Mouse (Mus musculus): ENCODE results near the gene Ptms. TPM values are rescaled to one million over a fixed set of nuclear protein-coding genes. Genes with fewer than 3 reads are reported as not detected.
"Not testable (repeated sequence)": the region's sequence is repeated elsewhere in the genome, so short reads cannot be mapped to it uniquely, and the experiment has no call there.

Gene Ptms
- polyA plus RNA-seq, 1 experiment from 2014 or later, result 243 TPM

- peak overlapping the region; percentile 77 for H3K9ac ChIP-seq
- peaks cover 12% of the 10 kb centered on the region for H3K4me1 ChIP-seq (replicated peaks)
- peak; percentile 66 for ATAC-seq (ENCODE audit: insufficient number of reproducible peaks, low FRiP score)
- WGBS, result 8% methylated on average over 24 of the region's 24 CpGs
- H3K4me3 ChIP-seq, result peak overlapping the region; percentile 56
- no peaks in the 10 kb centered on the region for H3K36me3 ChIP-seq
- no peaks in the 10 kb centered on the region for H3K9me3 ChIP-seq (replicated peaks)
- peaks cover 8% of the 10 kb centered on the region; the same call in 1 of the 2 replicates for H3K27me3 ChIP-seq (replicated peaks)
- peak overlapping the region; percentile 96 for H3K27ac ChIP-seq (ENCODE audit: poor library complexity, severe bottlenecking)
- peak overlapping the region; percentile 84 for H3K4me2 ChIP-seq
Observed at GRCm38 (mm10) chr6:124904161-124904981, 15.5 kb downstream of the Ptms start.

- Histone ChIP-seq H3K9me3 (replicated peaks) (no peaks in the 10 kb centered on the region), H3K4me1 (replicated peaks) (peaks cover 12% of the 10 kb centered on the region), H3K4me3 (peak overlapping the region; percentile 56), H3K4me2 (peak overlapping the region; percentile 84), H3K27ac (ENCODE audit: poor library complexity, severe bottlenecking) (peak overlapping the region; percentile 96), H3K9ac (peak overlapping the region; percentile 77), H3K27me3 (replicated peaks) (peaks cover 7% of the 10 kb centered on the region; the same call in 1 of the 2 replicates), H3K36me3 (no peaks in the 10 kb centered on the region)
- ATAC-seq (ENCODE audit: insufficient number of reproducible peaks, low FRiP score), result peak; percentile 88
- under 1% methylated on average over 23 of the region's 23 CpGs for WGBS
Observed at GRCm38 (mm10) chr6:124903580-124904151, 16.2 kb downstream of the Ptms start.

DNA sequence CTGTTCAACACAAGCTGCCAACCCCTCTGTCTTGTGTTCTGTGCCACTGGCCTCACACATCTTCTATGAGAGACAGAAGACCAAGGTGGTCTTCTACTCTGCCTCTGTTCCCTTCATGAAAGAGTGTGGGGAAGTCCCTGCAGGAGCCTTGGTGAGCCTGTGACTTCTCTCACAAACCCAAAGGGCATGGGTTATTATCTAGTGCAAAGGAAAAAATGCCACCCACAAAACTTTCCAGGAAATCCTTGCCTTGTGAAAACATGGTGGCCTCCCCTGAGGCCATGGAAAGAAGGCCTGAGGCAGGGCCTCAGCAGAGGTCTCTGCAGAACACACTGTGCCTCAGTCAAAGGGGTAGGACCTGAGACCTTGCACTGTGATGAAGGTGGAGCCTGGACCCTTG lies 18.1 kb downstream of the Ptms start:
- H3K4me1 ChIP-seq (replicated peaks), result peaks cover 12% of the 10 kb centered on the region
- H3K27ac ChIP-seq (ENCODE audit: poor library complexity, severe bottlenecking), result no peak overlapping the region
- no peak overlapping the region for H3K4me2 ChIP-seq
- no peak for ATAC-seq (ENCODE audit: insufficient number of reproducible peaks, low FRiP score)
- H3K9me3 ChIP-seq (replicated peaks), result no peaks in the 10 kb centered on the region
- no peaks in the 10 kb centered on the region for H3K27me3 ChIP-seq (replicated peaks)
- no peaks in the 10 kb centered on the region for H3K36me3 ChIP-seq
- no peak overlapping the region for H3K4me3 ChIP-seq
- H3K9ac ChIP-seq, result no peak overlapping the region

DNA sequence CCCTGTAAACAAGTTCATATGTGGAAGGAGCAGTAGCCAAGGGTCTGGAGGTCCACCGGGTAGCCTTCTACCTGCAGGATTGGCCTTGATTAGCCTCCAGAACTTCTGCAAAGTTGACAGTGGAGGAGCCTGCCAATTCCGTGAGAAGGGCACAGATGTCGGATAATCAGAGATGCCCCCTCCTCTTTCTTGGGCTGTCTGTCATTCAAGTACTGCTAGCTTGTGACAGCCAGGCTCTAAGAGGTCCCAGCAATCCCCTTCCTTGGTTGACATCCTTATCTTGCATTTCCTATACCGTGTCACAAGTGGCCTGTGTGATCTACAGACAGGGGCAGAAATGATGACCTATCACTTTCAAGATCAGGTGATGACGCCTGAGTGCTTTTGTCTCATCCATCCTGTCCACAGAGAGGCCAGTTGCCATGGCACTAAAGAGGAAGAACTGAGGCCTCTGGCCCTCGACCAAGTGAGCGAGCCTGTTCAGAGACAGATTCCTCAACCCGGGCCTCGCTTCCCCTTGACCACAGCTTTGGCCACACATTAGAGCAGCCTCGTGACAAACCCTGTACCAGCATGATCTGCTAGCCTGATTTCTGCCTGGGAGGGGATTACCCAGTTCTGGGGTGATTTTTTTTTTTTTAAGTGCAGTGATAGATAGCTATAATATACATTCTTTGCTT lies 19.0 kb downstream of the Ptms start:
- peak overlapping the region; percentile 21; the same call in 1 of the 2 replicates for H3K9ac ChIP-seq

GRCm38 (mm10) chr6:124900056-124900800 lies 19.7 kb downstream of the Ptms start:
- no peaks in the 10 kb centered on the region for H3K9me3 ChIP-seq (replicated peaks)
- H3K4me1 ChIP-seq (replicated peaks), result peaks cover 9% of the 10 kb centered on the region
- no peak overlapping the region for H3K4me2 ChIP-seq
- 63% methylated on average over 8 of the region's 8 CpGs for WGBS
- no peaks in the 10 kb centered on the region for H3K27me3 ChIP-seq (replicated peaks)
- no peak for ATAC-seq (ENCODE audit: insufficient number of reproducible peaks, low FRiP score)
- 0 out of 2 replicates have a peak overlapping the region, but pooled peaks have one; percentile 21 for H3K9ac ChIP-seq
- no peaks in the 10 kb centered on the region for H3K36me3 ChIP-seq
- no peak overlapping the region for H3K4me3 ChIP-seq
- no peak overlapping the region for H3K27ac ChIP-seq (ENCODE audit: poor library complexity, severe bottlenecking)

More for the DNA sequence above, 19.0 kb downstream of the Ptms start:
- 28% methylated on average over 10 of the region's 10 CpGs for WGBS
- no peaks in the 10 kb centered on the region for H3K36me3 ChIP-seq
- H3K4me3 ChIP-seq, result no peak overlapping the region
- H3K4me2 ChIP-seq, result no peak overlapping the region
- H3K4me1 ChIP-seq (replicated peaks), result peaks cover 12% of the 10 kb centered on the region
- no peak overlapping the region for H3K27ac ChIP-seq (ENCODE audit: poor library complexity, severe bottlenecking)
- no peaks in the 10 kb centered on the region for H3K27me3 ChIP-seq (replicated peaks)
- ATAC-seq (ENCODE audit: insufficient number of reproducible peaks, low FRiP score), result no peak
- H3K9me3 ChIP-seq (replicated peaks), result no peaks in the 10 kb centered on the region

GRCm38 (mm10) chr6:124898359-124898758 lies 21.5 kb downstream of the Ptms start:
- no peak overlapping the region for H3K4me2 ChIP-seq
- 47% methylated on average over 3 of the region's 3 CpGs for WGBS
- no peaks in the 10 kb centered on the region for H3K4me1 ChIP-seq (replicated peaks)
- no peaks in the 10 kb centered on the region for H3K27me3 ChIP-seq (replicated peaks)
- no peak overlapping the region for H3K27ac ChIP-seq (ENCODE audit: poor library complexity, severe bottlenecking)
- ATAC-seq (ENCODE audit: insufficient number of reproducible peaks, low FRiP score), result no peak
- H3K9ac ChIP-seq, result no peak overlapping the region
- H3K4me3 ChIP-seq, result no peak overlapping the region
- no peaks in the 10 kb centered on the region for H3K36me3 ChIP-seq
- no peaks in the 10 kb centered on the region for H3K9me3 ChIP-seq (replicated peaks)

- H3K36me3 ChIP-seq; H3K27me3 ChIP-seq (replicated peaks); H3K4me2 ChIP-seq; H3K4me1 ChIP-seq (replicated peaks); H3K9me3 ChIP-seq (replicated peaks); H3K27ac ChIP-seq (ENCODE audit: poor library complexity, severe bottlenecking); H3K9ac ChIP-seq; ATAC-seq (ENCODE audit: insufficient number of reproducible peaks, low FRiP score); H3K4me3 ChIP-seq: not testable (repeated sequence)
- 79% methylated on average over 2 of the region's 2 CpGs for WGBS
Observed at GRCm38 (mm10) chr6:124894113-124894512, 25.8 kb downstream of the Ptms start.

DNA sequence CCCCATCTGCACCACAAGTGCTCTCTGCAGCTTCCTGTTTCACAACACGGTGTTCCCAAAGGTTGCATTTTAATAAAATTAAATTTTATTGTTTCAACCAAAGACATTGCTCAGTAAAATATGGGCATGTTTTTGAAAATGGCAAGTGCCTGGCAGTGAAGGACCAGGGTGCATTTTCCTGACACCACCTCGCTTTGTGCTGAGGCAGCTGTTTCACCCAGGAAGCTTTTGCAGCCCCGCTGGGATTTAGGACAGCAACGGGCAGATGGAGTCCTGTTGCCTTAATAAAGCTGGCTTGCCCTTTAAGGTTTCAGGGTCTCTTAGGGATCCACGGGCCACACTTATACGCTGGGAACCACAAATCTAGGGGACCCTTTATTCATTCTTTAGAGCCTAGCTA lies 28.9 kb downstream of the Ptms start:
- Histone ChIP-seq H3K9me3 (replicated peaks) (0 out of 2 replicates have a peak, but pooled peaks cover 3% of the 10 kb centered on the region), H3K4me1 (replicated peaks) (no peaks in the 10 kb centered on the region; the same call in 1 of the 2 replicates), H3K9ac (no peak overlapping the region), H3K36me3 (no peaks in the 10 kb centered on the region), H3K4me2 (no peak overlapping the region), H3K27ac (ENCODE audit: poor library complexity, severe bottlenecking) (no peak overlapping the region), H3K27me3 (replicated peaks) (no peaks in the 10 kb centered on the region), H3K4me3 (no peak overlapping the region)
- WGBS, result 63% methylated on average over 6 of the region's 6 CpGs
- no peak for ATAC-seq (ENCODE audit: insufficient number of reproducible peaks, low FRiP score)

GRCm38 (mm10) chr6:124888555-124889125 lies 31.3 kb downstream of the Ptms start:
- Histone ChIP-seq H3K9ac (no peak overlapping the region), H3K36me3 (no peaks in the 10 kb centered on the region), H3K27ac (ENCODE audit: poor library complexity, severe bottlenecking) (no peak overlapping the region), H3K4me3 (no peak overlapping the region), H3K27me3 (replicated peaks) (no peaks in the 10 kb centered on the region), H3K4me2 (no peak overlapping the region), H3K4me1 (replicated peaks) (peaks cover 9% of the 10 kb centered on the region), H3K9me3 (replicated peaks) (0 out of 2 replicates have a peak, but pooled peaks cover 3% of the 10 kb centered on the region)
- WGBS, result 87% methylated on average over 6 of the region's 6 CpGs
- ATAC-seq (ENCODE audit: insufficient number of reproducible peaks, low FRiP score), result no peak

GRCm38 (mm10) chr6:124887986-124888385 lies 31.9 kb downstream of the Ptms start, which contains the start of gene Cd4:
TSS of gene Cd4 (minus strand) at chr6:124888221.
- Histone ChIP-seq H3K4me3 (no peak within 1 kb of the TSS), H3K36me3 (no peaks in the 10 kb centered on the region)
- 87% methylated on average over 9 of the region's 9 CpGs for WGBS

More at GRCm38 (mm10) chr6:124887986-124888385, 31.9 kb downstream of the Ptms start, which contains the start of gene Cd4:
- Histone ChIP-seq H3K9me3 (replicated peaks) (0 out of 2 replicates have a peak, but pooled peaks cover 3% of the 10 kb centered on the region), H3K4me2 (no peak within 1 kb of the TSS), H3K4me1 (replicated peaks) (peaks cover 9% of the 10 kb centered on the region), H3K9ac (no peak within 1 kb of the TSS), H3K27ac (ENCODE audit: poor library complexity, severe bottlenecking) (no peak within 1 kb of the TSS), H3K27me3 (replicated peaks) (no peaks in the 10 kb centered on the region)
- no peak for ATAC-seq (ENCODE audit: insufficient number of reproducible peaks, low FRiP score)
